Mouse (Mus musculus) inflammation-experienced regulatory T-cells (primary cell): Measurements from ENCODE around the gene Nwd1. TPM values are rescaled to one million over a fixed set of nuclear protein-coding genes. Genes with fewer than 3 reads are reported as not detected.

ENCODE experiments used
- polyA plus RNA-seq, 2 experiments: library from polyadenylated mRNA; unstranded; fragments of 100-300 nt; shearing (Covaris generic); gene quantifications; one replicate each; pipeline ENCODE4 v1.2.1; 2017

Gene Nwd1
- polyA plus RNA-seq, result under 1 TPM; 0.02 to 0.29 TPM

DNA sequence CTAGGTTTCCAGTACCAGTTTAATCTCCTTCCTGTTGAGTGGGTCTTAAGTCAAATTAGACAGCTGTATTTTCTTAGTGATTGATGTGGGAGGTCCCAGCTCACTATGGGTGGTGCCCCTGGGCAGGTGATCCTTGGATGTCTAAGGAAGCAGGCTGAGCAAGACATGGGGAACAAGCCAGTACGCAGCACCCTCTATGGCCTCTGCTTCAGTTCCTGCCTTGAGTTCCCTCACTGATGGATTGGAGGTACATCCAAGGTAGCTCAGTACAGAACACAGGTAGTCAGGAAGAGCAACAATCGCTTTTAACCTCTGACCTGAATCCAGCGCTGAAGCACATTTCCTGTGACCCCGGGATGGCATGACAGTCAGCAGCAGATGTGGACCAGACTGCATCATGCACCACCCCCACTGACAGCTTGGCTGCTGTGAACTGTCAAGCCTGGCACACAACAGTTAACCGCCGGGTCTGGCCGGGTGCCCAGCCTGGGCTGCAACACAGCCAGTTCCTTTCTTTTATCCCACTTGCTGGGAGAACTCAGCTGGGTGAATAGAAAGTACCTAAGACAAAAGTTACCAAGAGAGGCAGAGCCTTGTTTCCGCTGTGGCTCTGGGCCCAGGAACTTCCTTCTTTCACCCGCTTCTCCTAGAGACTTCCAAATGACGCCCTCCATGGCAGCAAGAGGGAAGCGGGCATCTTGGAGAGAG, at the start of gene Nwd1:
TSS of gene Nwd1 (plus strand) at position 652 of the 708 bp plus-strand sequence.

DNA sequence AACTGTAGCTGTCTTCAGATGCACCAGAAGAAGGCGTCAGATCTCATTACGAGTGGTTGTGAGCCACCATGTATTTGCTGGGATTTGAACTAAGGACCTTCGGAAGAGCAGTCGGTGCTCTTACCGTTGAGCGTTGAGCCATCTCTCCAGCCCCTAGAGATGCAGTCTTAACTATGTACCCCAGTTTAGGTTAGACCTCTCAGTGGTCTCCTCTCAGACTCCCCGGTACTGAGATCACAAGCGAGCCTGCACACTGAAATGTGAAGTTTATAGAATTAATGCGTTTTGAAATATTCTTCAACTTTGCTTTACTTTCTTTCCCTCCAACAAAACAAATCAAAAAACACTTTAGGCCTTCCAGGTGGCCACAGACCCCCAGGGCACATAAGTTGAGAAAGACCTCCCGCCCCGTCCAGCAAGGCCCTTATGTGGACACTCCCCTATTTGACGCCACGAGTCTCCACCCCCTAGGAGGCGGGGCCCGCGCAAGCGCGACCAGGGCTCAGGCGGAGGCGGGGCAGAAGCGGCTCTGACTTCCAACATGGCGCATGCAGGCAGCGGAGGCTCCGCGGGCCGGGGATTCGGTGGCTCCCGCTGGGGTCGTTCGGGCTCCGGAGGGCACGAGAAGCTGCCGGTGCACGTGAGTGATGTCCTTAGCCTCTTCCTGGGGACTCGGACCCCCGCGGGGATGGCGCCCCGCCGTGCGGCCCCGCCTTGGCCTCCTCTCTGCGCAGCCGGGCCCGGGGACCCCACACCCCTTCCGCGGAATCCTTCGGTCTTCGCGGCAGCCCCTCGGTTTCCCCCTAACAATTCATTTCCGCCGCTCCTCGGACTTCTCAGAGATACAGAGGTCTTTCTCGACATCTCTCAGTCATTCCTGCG, 76.5 kb downstream of the Nwd1 start, which contains the start of gene Sin3b:
TSS of gene Sin3b (plus strand) at position 517 of the 882 bp plus-strand sequence.

DNA sequence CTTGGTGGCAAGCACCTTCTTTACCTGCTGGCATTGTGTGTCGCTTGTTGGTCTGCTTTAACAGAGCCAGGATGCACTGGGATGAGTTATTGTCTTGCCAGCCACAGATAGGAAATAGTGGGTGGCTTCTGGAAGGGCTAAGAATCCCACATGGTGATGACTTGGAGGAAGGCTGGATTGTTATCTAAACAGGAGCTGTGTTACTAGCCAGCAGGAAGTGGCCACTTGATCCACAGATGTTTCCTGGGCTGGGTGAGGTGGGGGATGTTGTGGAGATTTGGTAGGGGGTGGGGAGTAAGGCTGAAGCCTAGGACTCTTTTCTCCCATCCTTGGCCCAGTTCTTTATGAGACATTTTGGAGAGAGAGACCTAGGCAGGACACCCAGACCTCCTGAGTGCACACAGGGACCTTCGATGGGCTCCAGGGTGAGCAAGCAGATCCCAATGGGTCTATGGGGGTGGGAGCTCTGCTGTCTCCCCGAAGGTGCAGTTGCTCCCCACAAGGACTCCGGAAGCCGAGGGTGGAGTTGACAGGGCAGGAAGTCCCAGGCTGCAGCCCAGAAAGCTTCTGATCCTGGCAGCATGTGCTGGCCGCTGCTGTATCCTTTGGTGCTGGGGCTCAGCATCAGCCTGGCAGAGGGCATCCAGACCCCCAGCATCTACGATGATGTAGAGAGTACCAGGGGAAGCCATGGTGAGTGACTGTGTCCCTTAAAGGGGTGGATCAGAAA, 115.0 kb downstream of the Nwd1 start, which contains the start of gene F2rl3:
TSS of gene F2rl3 (plus strand) at position 559 of the 730 bp plus-strand sequence.

Other genes with a start within 250 kb of the Nwd1 start
- 10 to 100 TPM; 41.3 to 42.8 TPM for gene Eps15l1, start 225.3 kb upstream of the Nwd1 start, polyA plus RNA-seq
- 1 to 10 TPM in 1 of 2 experiments, under 1 TPM in 1; 0.35 to 1.2 TPM for gene Calr3, start 202.8 kb upstream of the Nwd1 start, polyA plus RNA-seq
- 1 to 10 TPM; 4.8 to 8.0 TPM for gene 1700030K09Rik, start 202.8 kb upstream of the Nwd1 start, polyA plus RNA-seq
- gene Cherp, start 171.5 kb upstream of the Nwd1 start, polyA plus RNA-seq, result 10 to 100 TPM; 90.4 to 97.2 TPM
- gene Slc35e1, start 154.1 kb upstream of the Nwd1 start, polyA plus RNA-seq, result 10 to 100 TPM; 53.1 to 66.2 TPM
- 10 to 100 TPM; 14.0 to 16.1 TPM for gene Med26, start 98.4 kb upstream of the Nwd1 start, polyA plus RNA-seq
- 10 to 100 TPM; 45.8 to 51.3 TPM for gene Smim7, start 75.6 kb upstream of the Nwd1 start, polyA plus RNA-seq
- 1 to 10 TPM; 1.4 to 4.2 TPM for gene Tmem38a, start 74.7 kb upstream of the Nwd1 start, polyA plus RNA-seq
- 100 to 1,000 TPM; 184 to 188 TPM for gene Sin3b, start 76.6 kb downstream of the Nwd1 start, polyA plus RNA-seq
- gene F2rl3, start 115.2 kb downstream of the Nwd1 start, polyA plus RNA-seq, result 10 to 100 TPM in 1 of 2 experiments, 1 to 10 TPM in 1; 9.1 to 12.9 TPM